Mouse (Mus musculus) adrenal gland, postnatal 14 days (tissue): ENCODE data around the gene Spindoc. TPM values are rescaled to one million over a fixed set of nuclear protein-coding genes. Genes with fewer than 3 reads are reported as not detected.
"Not testable (repeated sequence)": the region's sequence is repeated elsewhere in the genome, so short reads cannot be mapped to it uniquely, and the experiment has no call there.

Experiments used
- DNase-seq: peaks from one replicate; pipeline ENCODE4 v3.0.0; 2021; ENCODE audit warnings: mixed read lengths
- total RNA-seq: library from RNA; stranded (reverse); gene quantifications from 2 replicates; pipeline ENCODE4 v1.2.3, GENCODE M21; 2021

Spindoc gene
- total RNA-seq, 1 experiment from 2014 or later: 23.8 TPM

- peak; percentile 36 for DNase-seq
Measured at GRCm38 (mm10) chr19:7400635-7401034, 17.8 kb upstream of the Spindoc start.

- not testable (repeated sequence) for DNase-seq
Measured at GRCm38 (mm10) chr19:7398898-7399297, 16.1 kb upstream of the Spindoc start.

- peak; percentile 53 for DNase-seq
Measured at GRCm38 (mm10) chr19:7396867-7397826, 14.4 kb upstream of the Spindoc start.

- DNase-seq: no peak
Measured at GRCm38 (mm10) chr19:7388488-7388887, 5.7 kb upstream of the Spindoc start.

- no peak for DNase-seq
Measured at GRCm38 (mm10) chr19:7386042-7386441, 3.2 kb upstream of the Spindoc start.

- DNase-seq: peak; percentile 83
Measured at GRCm38 (mm10) chr19:7382248-7382902, 419 bp downstream of the Spindoc start.

GRCm38 (mm10) chr19:7381906-7382247 lies 917 bp downstream of the Spindoc start:
- no peak for DNase-seq

GRCm38 (mm10) chr19:7377639-7378038 lies 5.2 kb downstream of the Spindoc start:
- no peak for DNase-seq

- no peak for DNase-seq
Measured at GRCm38 (mm10) chr19:7374491-7374890, 8.3 kb downstream of the Spindoc start.

GRCm38 (mm10) chr19:7369469-7369868 lies 13.3 kb downstream of the Spindoc start:
- not testable (repeated sequence) for DNase-seq

GRCm38 (mm10) chr19:7353636-7354035 lies 29.2 kb downstream of the Spindoc start:
- DNase-seq: no peak

- DNase-seq: no peak
Measured at GRCm38 (mm10) chr19:7352809-7353495, 29.8 kb downstream of the Spindoc start.

- peak; percentile 66 for DNase-seq
Measured at GRCm38 (mm10) chr19:7349993-7350392, 32.8 kb downstream of the Spindoc start.

GRCm38 (mm10) chr19:7345235-7345755 lies 37.5 kb downstream of the Spindoc start:
- peak; percentile 41 for DNase-seq

GRCm38 (mm10) chr19:7342646-7343045 lies 40.1 kb downstream of the Spindoc start:
- no peak for DNase-seq

GRCm38 (mm10) chr19:7341512-7342397 lies 41.0 kb downstream of the Spindoc start, which contains the start of gene Mark2:
Gene Mark2, minus strand, starts transcription at chr19:7341860.
- DNase-seq: peak; percentile 98

GRCm38 (mm10) chr19:7340780-7341475 lies 41.9 kb downstream of the Spindoc start:
- DNase-seq: peak; percentile 38

GRCm38 (mm10) chr19:7340371-7340779 lies 42.4 kb downstream of the Spindoc start:
- DNase-seq: peak; percentile 38

- no peak for DNase-seq
Measured at GRCm38 (mm10) chr19:7339867-7340266, 42.9 kb downstream of the Spindoc start.

GRCm38 (mm10) chr19:7339026-7339425 lies 43.8 kb downstream of the Spindoc start:
- DNase-seq: peak; percentile 69
